In the genomic region with DNA sequence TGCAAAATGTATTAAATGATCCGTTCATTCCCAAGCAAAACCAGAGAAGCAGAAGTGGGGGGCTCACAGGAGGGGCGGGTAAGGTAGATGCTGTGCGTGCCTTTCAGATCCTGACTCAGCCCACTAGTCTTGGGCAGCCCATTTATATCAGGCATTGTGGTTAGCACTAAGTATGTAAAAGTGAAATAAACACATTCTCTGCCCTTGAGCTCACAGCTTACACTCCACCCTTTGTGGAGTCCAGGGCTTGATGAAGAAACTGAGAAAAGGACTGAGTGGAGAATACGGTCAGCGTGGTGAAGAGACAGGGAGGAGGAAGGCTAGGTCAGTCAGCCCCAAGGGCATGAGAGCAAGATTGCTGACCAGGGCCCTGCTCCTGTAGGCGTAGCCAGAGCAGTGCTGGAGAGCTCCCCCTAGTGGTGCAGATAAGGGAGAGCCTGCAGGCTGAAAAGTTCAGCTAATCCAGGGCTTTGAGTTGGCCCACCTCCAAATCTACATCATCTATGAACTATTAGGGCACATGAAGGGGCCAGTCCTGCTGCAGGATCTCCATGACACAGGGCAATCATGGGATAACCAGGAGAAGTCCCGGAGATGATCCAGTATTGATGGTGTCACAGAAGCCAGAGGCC, we compare ENCODE assay signal across 9 mouse cellular contexts. TPM values are rescaled to one million over a fixed set of nuclear protein-coding genes. Genes with fewer than 3 reads are reported as not detected.
DNase-seq lines count a peak whose midpoint lies in the region; ATAC-seq and TF ChIP-seq lines count a peak whose summit lies in the region.
"Had no signal": no experiment of that assay in that cellular context is flagged by ENCODE, and none has a peak within 500 bp of the region (broad histone marks: within the 10 kb centered on the region; RNA-seq: fewer than 3 reads in every experiment).

No protein-coding gene starts in this region.

- no peak for TF ChIP-seq POLR2A in MEL (IDR thresholded peaks at IDR 0.05; ENCODE audit: control insufficient read depth in 1 of 2, insufficient read depth in 1 of 2, low read depth in 1 of 2, low read length in 2 of 2, poor library complexity in 1 of 2)

- H3K9ac ChIP-seq in MEL (ENCODE audit: control insufficient read depth, low read depth, low read length, poor library complexity, severe bottlenecking): peak overlapping the region; percentile 57
- no peak overlapping the region for H3K9ac ChIP-seq in forebrain, embryonic 14.5 days (ENCODE audit: low read length)
- H3K9ac ChIP-seq in lung, postnatal 0 days (replicated peaks; ENCODE audit: low read depth): no peak overlapping the region
- H3K9ac ChIP-seq: heart, embryonic 13.5 days had no signal

- no peak overlapping the region for H3K27ac ChIP-seq in MEL (ENCODE audit: control insufficient read depth, low read depth, low read length)
- H3K27ac ChIP-seq in forebrain, embryonic 14.5 days (ENCODE audit: low read depth, low read length): no peak overlapping the region
- H3K27ac ChIP-seq in lung, postnatal 0 days (ENCODE audit: low read length): no peak overlapping the region
- H3K27ac ChIP-seq: heart, embryonic 13.5 days had no signal

- peaks cover 3 to 45% of the 10 kb centered on the region in 2 experiments; a peak in 3 of 4 replicates for H3K4me1 ChIP-seq in MEL (ENCODE audit: control insufficient read depth in 1 of 2, insufficient read depth in 2 of 2, low read length in 2 of 2)
- H3K4me1 ChIP-seq in forebrain, embryonic 14.5 days (ENCODE audit: control insufficient read depth, insufficient read depth, low read length): no peaks in the 10 kb centered on the region
- no peaks in the 10 kb centered on the region for H3K4me1 ChIP-seq in lung, postnatal 0 days (ENCODE audit: insufficient read depth, low read depth, low read length)

- DNase-seq in MEL (ENCODE audit: low read depth, low spot score): peak; percentile 90
- peak; percentile 81 for DNase-seq in c-Kit-positive CD71-positive TER-119-positive erythroid progenitor cells, embryonic 14.5 days (ENCODE audit: low spot score)
- DNase-seq in forebrain, embryonic 14.5 days (ENCODE audit: low spot score): peak; percentile 71
- peak; percentile 82 for DNase-seq in heart, postnatal 4 days
- peak; percentile 53 to 66 for DNase-seq in layer of hippocampus, postnatal 10 days (ENCODE audit: low spot score in 2 of 2)
- peak; percentile 89 for DNase-seq in lung, postnatal 0 days (ENCODE audit: low spot score)
- DNase-seq in right cerebral cortex, postnatal 10 days (ENCODE audit: low spot score in 2 of 2): peak; percentile 37 to 61
- peak; percentile 36 to 75 for DNase-seq in urinary bladder, postnatal 4 days (ENCODE audit: low spot score in 2 of 2)

- peak; percentile 28 to 51; a peak in 2 of 4 replicates for TF ChIP-seq EP300 in MEL (IDR thresholded peaks at IDR 0.05; ENCODE audit: low read depth in 1 of 2, low read length in 2 of 2)
- TF ChIP-seq EP300 in lung, postnatal 0 days (IDR thresholded peaks at IDR 0.05): no peak

- H3K9me3 ChIP-seq in MEL (replicated peaks; ENCODE audit: insufficient read depth, low read length): no peaks in the 10 kb centered on the region
- no peaks in the 10 kb centered on the region for H3K9me3 ChIP-seq in forebrain, embryonic 14.5 days (replicated peaks; ENCODE audit: control insufficient read depth, low read length)
- H3K9me3 ChIP-seq in lung, postnatal 0 days (ENCODE audit: low read length): no peaks in the 10 kb centered on the region
- H3K9me3 ChIP-seq: heart, embryonic 13.5 days had no signal

- no peak overlapping the region for H3K4me2 ChIP-seq in forebrain, embryonic 14.5 days (ENCODE audit: low read length)
- H3K4me2 ChIP-seq in lung, postnatal 0 days (replicated peaks; ENCODE audit: low read depth, low read length): no peak overlapping the region
- H3K4me2 ChIP-seq: heart, embryonic 13.5 days had no signal

- 63% methylated on average over 7 of the region's 7 CpGs for WGBS in forebrain, embryonic 14.5 days
- 58% methylated on average over 7 of the region's 7 CpGs for WGBS in lung, postnatal 0 days

- peak; percentile 48; the same call in 1 of the 2 replicates for ATAC-seq in forebrain, embryonic 14.5 days
- peak; percentile 69 for ATAC-seq in lung, postnatal 0 days

- no peaks in the 10 kb centered on the region for H3K27me3 ChIP-seq in MEL (ENCODE audit: control insufficient read depth in 1 of 2, insufficient read depth in 2 of 2, low read length in 2 of 2)
- H3K27me3 ChIP-seq in forebrain, embryonic 14.5 days (replicated peaks; ENCODE audit: control insufficient read depth, insufficient read depth, low read length): no peaks in the 10 kb centered on the region
- H3K27me3 ChIP-seq in lung, postnatal 0 days (replicated peaks; ENCODE audit: insufficient read depth, low read length): no peaks in the 10 kb centered on the region
- H3K27me3 ChIP-seq: heart, embryonic 13.5 days had no signal

- peaks cover 0 to 24% of the 10 kb centered on the region in 2 experiments; a peak in 2 of 4 replicates for H3K36me3 ChIP-seq in MEL (ENCODE audit: control insufficient read depth in 1 of 2, insufficient read depth in 2 of 2, low read length in 2 of 2)
- no peaks in the 10 kb centered on the region for H3K36me3 ChIP-seq in forebrain, embryonic 14.5 days (ENCODE audit: control insufficient read depth, insufficient read depth, low read length)
- H3K36me3 ChIP-seq in lung, postnatal 0 days (ENCODE audit: insufficient read depth, low read length): no peaks in the 10 kb centered on the region
- H3K36me3 ChIP-seq: heart, embryonic 13.5 days had no signal

- H3K79me2 ChIP-seq in MEL (ENCODE audit: control insufficient read depth, insufficient read depth, low read length, poor library complexity): no peaks in the 10 kb centered on the region; the same call in 1 of the 2 replicates

- H3K4me3 ChIP-seq in MEL (ENCODE audit: control insufficient read depth in 1 of 2, insufficient read depth in 1 of 2, low read depth in 2 of 2, low read length in 2 of 2): peak overlapping the region; percentile 38 to 39; a peak in 2 of 4 replicates
- H3K4me3 ChIP-seq in forebrain, embryonic 14.5 days (ENCODE audit: low read depth, low read length): no peak overlapping the region
- no peak overlapping the region for H3K4me3 ChIP-seq in lung, postnatal 0 days (ENCODE audit: low read depth, low read length)
- H3K4me3 ChIP-seq: heart, embryonic 13.5 days had no signal

- TF ChIP-seq CTCF in MEL (IDR thresholded peaks at IDR 0.05 in 2 of 3, conservative IDR thresholded peaks at IDR 0.05 in 1 of 3; ENCODE audit: control insufficient read depth in 1 of 3, insufficient read depth in 1 of 3, low read depth in 2 of 3, low read length in 3 of 3, poor library complexity in 1 of 3, severe bottlenecking in 1 of 3): peak; percentile 93 to 98 (median 96)
- peak; percentile 89 for TF ChIP-seq CTCF in lung, postnatal 0 days (IDR thresholded peaks at IDR 0.05)

- TF ChIP-seq RAD21 in MEL (IDR thresholded peaks at IDR 0.05; ENCODE audit: low read depth, low read length): peak; percentile 60

TF ChIP-seq in MEL, 35 proteins besides CTCF, POLR2A, EP300 and RAD21:
- TF ChIP-seq BHLHE40 (IDR thresholded peaks at IDR 0.05; ENCODE audit: borderline replicate concordance, low read depth, low read length) (no peak), RCOR1 (IDR thresholded peaks at IDR 0.05; ENCODE audit: low read depth, low read length) (peak; percentile 50; the same call in 1 of the 2 replicates), SIN3A (IDR thresholded peaks at IDR 0.05; ENCODE audit: low read length) (0 out of 2 replicates have a peak, but pooled peaks have one; percentile 18), KAT2A (conservative IDR thresholded peaks at IDR 0.05; ENCODE audit: low read depth, low read length) (no peak), MAZ (IDR thresholded peaks at IDR 0.05; ENCODE audit: low read depth, low read length) (peak; percentile 53; the same call in 1 of the 2 replicates), ZNF384 (IDR thresholded peaks at IDR 0.05; ENCODE audit: low read depth, low read length) (no peak), POLR2AphosphoS2 (IDR thresholded peaks at IDR 0.05; ENCODE audit: low read length) (no peak), ETS1 (IDR thresholded peaks at IDR 0.05; ENCODE audit: low read depth, low read length) (peak; percentile 32; the same call in 1 of the 2 replicates), MYC (IDR thresholded peaks at IDR 0.05; ENCODE audit: low read depth, low read length) (0 out of 2 replicates have a peak, but pooled peaks have one; percentile 38), ZC3H11A (IDR thresholded peaks at IDR 0.05; ENCODE audit: low read depth, low read length) (peak; percentile 51), TAL1 (IDR thresholded peaks at IDR 0.05; ENCODE audit: low read length) (no peak), POLR2AphosphoS5 (IDR thresholded peaks at IDR 0.05; ENCODE audit: borderline replicate concordance, low read depth, low read length) (no peak), GATA1 (IDR thresholded peaks at IDR 0.05; ENCODE audit: low read depth, low read length) (peak; percentile 67), SMC3 (IDR thresholded peaks at IDR 0.05; ENCODE audit: low read depth, low read length) (peak; percentile 68)

RNA-seq across cellular contexts. Expression of a gene that starts 8.4 kb away (rescaled TPM):
- 9.0 and 9.7 TPM in 2 replicates for total RNA-seq in MEL (2012; rRNA removed)
- polyA plus RNA-seq in MEL (2012; ENCODE audit: insufficient read depth in 1 of 2, insufficient read length in 2 of 2, low read depth in 1 of 2, low replicate concordance in 2 of 2, missing spikeins in 1 of 2): 1 to 10 TPM in 1 of 2 experiments, not detected in 1; 5.7 TPM
- not detected in 2 replicates for polyA plus RNA-seq in forebrain, embryonic 14.5 days (2014; fragmentation: Nextera tagmentation; extraction: Ambion mirVana)
- not detected for total RNA-seq in heart, postnatal 4 days (2021)
- not detected for total RNA-seq in layer of hippocampus, postnatal 10 days (2021)
- not detected in 2 replicates for polyA plus RNA-seq in lung, postnatal 0 days (2015; fragmentation: Nextera tagmentation; extraction: Ambion mirVana)

Comparison
In these comparisons a context has a peak if more than half of its experiments do, and no peak if none do; other contexts are left out.
1. H3K4me3 ChIP-seq: peak in MEL (2 of 2); none in forebrain, embryonic 14.5 days (single experiment) and lung, postnatal 0 days (single experiment).
2. Peak in every context shown above with its lines, with median percentiles within 50 percentile points of each other: DNase-seq.